Mouse (Mus musculus) 416B (cell line): ENCODE measurements around the gene Brdt.

Source experiments
- DNase-seq: peaks from one replicate; pipeline ENCODE4 v3.0.0; 2011; ENCODE audit warnings: low read depth

Brdt gene

DNA sequence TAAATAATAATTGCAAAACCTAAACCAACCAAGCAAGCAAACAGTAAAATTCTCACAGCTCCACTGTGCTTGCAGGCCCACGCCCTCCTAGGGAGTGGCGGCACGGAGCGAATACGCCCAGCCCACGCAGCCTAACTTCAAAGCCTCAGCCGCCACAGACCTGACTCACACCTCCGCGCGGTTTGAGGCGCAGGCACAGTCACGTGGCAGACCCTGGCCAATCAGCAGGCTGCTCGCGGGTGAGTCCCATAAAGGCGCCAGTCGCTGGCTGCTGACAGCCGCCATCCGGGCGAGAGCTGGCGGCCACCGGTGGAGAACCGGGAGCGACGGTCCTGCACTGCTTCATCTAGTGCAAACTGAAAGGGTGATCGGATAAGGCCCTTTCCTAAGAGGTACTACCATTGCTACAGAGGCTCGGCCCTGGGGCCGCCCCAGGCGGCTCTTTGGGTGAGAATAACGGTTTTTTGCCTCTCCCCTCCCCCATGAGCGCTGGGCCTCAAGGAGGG lies at the start of gene Brdt:
TSS of gene Brdt (plus strand) at position 244 of the 506 bp plus-strand sequence.
- DNase-seq: no peak

DNA sequence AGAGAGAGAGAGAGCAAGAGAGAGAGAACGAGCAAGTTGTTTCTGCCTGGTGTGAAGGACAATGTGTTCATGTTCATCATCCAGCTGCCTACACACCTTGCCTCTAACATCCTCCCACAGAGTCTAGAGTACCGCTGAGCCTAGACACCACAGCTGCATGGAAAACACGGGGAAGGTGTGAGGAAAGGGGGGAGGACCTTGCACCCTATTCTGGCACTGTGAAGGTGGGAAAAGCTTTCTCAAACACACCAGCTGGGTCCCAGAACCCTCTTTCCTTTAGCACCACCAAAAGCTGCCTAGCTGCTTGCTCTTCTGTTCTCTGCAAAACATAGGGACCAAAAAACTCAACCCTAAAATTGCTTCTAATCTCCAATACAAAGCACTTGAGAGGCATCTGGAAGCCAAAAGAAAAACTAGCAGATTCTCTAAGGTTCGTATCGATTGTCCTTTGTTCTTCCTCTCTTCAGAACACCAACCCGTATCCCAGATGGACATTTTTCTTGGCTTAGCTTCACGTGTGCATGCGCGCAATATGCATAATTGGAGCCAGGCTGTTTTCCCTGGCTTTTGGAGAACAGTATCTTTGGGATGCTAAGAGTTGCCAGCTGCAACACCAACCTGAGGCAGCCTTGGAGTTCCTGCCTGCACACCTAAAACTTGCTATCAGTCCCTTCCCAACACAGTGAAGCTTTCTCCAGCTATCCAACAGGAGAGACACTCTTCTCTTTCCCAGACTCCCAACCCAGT lies 48.2 kb upstream of the Brdt start:
- no peak for DNase-seq

DNA sequence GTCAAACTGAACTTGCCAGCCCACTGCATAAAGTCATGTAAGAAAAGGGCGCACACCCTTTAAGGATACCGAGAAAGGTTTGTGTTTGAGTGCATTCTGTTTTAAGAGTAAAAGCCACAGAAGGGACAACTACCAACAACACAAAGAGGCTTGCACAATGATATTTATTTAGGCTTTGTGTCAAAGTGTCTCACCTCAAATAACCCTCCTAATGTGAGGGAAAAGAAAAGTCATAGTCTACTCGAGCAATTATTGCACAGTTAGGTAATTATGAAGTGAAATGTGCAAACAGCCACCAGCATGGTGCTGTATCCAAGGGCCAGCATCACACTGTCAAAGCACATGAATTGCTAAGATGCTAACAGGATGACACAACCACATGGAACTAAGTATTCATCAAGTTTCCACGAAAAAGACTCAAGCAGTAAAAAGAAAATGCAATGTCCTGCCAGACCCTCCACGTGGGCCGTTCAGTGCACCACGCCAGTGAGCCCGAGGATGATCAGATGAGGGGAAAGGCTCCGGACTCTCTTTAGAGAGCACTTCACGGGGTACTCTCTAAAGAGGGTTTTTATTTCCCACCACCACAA lies 46.9 kb upstream of the Brdt start:
- DNase-seq: no peak

DNA sequence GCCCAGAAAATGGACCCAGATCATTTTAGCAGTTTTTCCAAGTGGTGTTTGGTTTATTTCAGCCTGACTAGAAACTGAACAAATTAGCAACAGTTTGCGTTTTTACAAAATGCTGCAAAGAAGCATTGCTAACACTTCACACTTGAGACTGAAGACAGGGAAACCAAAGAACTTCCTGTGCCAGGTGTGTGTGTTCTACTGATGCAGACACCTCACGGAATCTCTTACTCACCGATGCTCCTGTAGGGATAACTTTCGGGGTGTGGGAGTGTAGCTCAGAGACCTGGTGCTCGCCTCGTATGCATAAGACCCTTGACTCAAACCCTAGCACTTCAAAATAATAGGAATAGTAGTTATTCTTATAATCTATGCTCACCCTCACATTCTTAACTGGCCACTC lies 45.4 kb upstream of the Brdt start:
- DNase-seq: no peak

DNA sequence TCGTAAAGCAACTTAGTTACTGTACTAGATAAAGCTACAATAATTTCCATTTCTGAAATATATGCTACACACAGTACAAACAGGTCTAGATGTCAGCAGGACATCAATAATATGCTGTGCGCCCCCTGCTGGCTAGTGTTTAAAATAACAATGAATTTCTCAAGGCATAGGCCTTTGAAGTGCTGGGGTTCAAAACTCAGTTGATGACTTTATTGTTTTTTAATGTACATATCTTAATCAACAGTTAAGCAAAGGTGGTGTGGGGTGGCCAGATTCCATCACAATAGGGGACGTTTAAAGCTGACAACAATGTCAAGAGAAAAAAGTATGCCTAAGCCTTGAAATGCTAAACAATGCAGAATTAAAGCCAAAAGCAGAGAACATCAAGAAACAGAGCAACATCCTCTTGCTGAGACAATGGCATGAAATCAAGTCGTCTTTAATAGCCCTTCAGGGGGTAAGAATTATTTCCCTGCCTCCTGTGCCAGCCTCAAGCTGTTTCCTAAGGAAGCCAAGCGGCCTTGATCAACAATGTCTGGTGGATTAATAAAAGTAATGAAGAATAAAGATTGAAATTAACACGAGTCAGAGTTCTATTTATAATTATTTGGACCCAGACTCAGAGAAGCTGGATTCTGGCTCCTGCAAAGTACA lies 43.6 kb upstream of the Brdt start:
- DNase-seq: peak; percentile 79

DNA sequence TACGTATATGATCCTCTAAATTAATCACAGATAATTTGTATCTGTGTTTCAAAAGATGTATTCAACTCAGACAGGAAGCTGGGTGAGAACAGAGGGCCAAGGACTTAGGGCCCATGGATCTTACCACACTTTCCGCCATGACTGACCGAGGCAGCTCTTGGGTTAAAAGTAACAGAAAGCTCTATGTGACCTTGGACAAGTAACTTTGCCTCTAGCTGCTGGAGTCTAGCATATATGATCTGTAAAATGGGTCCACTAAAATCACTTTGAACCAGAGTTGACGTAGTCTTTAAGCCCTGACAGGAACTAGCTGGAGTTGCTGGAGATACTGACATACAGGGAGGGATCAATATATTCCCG lies 43.1 kb upstream of the Brdt start:
- peak; percentile 50 for DNase-seq

DNA sequence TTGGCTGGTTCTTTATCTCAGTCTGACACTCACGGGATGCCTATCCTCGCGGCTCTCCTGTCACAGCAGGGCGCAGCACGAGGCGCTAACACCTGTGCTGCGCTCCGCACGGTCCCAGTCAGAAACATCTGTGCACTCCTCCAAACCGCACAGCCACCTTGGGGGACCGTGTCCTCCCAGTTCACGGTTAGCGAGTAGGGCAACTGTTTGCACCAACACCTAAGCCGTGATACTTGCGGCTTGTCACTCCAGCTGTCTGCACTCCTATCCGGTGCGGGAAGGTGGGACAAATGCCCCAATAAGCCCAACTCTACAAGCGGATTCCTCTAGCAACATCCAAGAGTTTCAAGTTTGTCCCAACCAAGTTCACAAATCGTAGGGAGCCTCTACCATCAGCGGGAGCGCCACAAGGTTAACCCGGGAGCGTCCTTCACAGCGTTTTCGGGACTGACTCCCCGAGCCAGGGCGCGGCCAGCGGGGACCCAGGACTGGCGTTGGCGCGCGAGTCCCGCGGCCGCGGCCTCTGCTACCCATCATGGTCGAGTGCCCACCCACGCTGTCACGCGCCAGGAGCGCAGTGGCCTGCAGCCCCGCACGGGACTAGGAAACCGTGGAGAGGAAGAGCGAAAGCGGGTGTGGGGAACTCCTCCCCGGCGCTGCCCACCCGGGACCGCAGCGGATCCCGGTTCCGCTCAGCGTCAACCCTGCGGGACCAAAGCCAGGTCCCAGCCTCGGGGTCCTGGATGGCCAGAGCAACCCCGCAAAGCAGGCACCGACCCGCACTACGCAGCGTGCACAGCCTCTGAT lies 42.3 kb upstream of the Brdt start:
- DNase-seq: peak; percentile 21

DNA sequence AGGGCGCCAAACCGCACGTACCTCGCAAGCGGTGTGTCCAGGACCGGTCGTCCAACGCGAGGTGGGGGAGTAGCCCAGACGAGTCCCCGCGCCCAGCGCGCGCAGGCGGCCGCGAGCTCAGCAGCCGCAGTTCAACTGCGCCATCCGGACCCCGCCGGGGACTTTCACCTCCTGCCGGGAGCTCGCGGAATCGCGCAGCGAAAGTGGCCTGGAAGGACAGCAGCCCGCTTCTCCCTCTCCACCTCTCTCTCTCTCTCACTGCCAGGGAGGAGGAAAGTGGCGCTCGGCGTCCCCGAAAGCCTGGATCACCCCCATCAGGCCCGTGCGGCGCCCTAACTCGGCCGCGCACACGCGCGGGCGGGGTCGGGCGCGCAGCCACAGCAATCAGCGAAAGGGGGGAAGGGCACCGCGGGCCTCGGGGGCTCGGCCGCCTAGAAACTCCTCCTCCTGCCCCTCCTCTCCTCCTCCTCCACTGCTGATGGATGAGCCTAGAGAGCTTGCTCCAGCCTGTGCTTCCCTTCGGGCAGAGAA lies 41.7 kb upstream of the Brdt start, which contains the start of gene Tgfbr3:
TSS of gene Tgfbr3 (minus strand) at position 396 of the 531 bp plus-strand sequence.
- DNase-seq: peak; percentile 64

DNA sequence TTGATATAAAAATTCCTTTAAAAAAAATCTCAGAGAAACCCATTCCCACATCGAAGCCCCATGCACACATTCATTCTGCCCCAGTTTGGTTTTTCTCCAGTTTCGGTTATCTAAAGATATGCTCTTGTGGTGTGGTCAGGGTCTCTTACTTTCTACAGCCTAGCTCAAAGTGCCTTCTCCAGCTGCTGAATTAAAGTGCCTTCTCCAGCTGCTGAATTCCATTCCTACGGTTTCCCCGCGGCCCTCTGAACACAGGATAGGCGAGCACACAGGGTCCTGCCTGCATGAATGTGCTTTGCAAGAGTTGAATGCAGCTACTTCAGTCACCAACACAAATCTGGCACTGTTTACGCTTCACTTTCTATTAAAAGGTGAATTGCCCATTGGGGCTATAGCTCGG lies 41.0 kb upstream of the Brdt start:
- no peak for DNase-seq

DNA sequence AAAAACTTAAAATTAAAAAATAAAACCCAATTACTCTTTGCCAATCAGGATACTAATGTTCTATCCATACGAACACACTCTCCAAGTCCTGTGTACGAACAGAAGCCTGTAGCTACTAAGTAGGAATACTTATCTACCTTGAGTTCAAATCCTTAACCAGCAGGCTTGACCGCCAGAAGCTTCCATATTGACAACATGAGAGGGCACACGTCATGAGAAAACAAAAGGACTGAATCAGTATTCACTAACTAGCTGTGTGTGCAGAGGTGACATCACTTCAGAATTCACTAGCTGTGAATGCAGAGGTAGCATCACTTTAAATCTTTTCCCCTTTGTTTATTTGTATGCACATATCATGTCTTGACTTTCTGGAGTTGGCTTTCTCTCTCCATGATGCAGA lies 36.9 kb upstream of the Brdt start:
- no peak for DNase-seq

DNA sequence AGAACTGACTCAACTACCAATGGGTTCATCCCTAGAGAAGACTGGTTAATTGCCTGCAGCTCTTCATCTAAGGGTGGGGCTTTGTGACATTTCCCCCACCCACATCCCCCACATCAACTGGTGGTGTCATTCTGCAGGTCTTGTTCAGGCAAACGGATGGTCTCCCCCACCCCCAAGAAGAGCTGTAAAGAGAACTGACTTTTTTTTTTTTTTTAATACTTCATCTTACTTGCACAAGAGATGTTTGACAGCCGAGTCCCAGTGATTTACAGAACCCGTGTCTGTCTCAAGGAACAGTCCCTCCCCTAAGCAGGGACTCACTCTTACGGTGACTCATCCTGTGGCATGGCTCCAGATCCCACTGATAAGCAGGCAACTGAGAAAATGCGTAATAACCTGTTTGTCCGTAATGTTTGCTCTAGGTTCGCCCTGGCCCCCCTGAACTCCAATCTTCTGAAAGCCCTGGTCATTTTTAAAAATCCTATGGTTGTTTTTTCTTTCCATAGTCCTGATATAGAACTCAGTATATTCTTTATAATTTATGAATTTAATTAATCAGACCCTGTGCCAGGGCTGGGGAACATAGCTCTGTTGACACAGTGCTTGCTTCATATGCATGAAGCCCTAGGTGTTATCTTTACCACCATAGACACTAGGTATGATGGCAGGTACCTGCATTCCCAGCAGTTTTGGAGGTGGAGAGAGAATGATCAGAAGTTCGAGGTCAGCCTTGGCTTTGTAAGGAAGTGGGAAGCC lies 35.7 kb upstream of the Brdt start:
- peak; percentile 95 for DNase-seq

DNA sequence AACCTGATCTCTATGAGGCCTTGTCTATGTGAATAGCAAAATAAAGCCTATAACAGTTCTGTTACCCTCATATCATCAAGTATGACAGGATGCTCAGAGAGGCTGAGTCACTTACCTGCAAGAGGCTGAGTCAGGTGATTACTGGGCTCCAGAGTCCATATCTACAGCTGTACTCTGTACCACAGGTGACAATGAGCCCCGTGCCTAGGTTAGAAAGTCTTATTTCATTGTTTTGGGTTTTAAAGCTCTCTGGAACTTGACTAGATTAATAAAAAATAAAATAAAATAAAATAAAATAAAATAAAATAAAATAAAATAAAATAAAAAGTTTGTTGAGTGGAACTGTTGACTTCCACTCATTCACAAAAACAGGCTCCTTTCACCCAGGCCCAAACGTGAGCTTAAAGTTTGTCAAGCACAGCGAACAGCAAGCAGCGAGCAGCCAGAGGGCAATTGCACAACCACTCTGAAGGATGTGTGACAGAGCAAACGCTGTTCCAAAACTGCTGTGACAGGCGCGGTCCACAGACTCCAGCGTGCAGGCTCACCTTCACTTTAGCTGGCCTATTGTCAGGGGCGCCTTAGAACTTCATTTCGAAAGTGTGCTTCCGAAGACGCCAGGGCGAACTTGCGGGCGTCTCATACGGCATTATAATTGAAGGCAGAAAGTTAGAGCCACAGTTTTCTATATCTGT lies 35.0 kb upstream of the Brdt start:
- peak; percentile 28 for DNase-seq

DNA sequence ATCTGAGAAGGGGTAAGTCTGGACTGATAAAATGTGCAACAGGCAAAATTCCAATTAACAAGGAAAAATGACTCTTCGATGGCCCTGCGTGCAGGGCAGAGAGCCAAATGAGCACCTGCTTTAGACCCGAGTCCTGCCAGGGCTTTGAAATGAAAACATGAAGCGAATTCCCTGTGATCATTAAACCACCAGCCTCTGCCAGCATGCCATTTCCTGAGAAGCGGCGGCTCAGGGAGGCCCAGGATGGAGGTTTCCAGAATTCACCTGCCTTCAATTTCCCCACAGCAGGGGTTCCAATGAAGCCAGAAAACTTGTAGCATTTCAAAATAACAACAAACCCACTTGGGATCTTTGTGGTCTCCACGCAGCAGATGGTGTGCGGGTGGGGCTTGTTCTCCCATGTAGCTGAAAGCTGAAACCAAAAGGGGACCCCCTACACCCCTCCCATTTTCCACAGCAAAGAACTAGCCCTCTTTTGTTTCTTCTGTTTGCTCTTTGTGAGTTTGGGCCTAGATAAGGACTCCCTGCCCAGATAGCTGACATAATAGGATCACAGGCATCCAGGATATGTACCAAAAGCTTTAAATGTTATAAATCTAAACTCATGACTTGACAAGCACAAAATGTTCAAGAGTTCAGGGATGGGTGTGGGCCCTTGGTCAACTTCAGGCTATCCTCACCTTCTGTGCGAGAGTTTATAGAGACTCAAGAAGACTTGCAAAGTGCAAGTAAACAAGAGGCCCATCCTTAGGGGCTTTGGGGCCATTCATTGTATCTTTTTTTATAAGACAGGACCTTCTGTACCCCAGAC lies 34.2 kb upstream of the Brdt start:
- DNase-seq: no peak

DNA sequence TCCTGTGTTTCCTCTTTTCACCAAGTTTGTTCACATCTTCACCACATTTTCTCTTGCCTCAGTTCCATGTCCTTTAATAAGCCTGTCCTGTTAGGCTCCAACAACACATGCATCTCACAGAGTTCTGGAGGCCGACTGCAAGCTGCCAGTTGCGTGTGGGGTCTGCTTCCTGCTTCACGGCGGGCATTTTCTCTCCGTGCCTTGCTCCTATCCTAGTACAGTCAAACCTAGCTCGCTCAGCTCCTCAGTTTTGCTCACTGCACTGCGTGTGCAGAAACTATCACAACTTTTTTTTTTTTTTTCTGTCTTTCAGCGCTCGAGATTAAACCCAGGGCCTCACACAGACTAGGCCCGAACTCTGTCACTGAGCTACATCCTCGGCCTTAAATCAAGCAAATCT lies 32.1 kb upstream of the Brdt start:
- no peak for DNase-seq

DNA sequence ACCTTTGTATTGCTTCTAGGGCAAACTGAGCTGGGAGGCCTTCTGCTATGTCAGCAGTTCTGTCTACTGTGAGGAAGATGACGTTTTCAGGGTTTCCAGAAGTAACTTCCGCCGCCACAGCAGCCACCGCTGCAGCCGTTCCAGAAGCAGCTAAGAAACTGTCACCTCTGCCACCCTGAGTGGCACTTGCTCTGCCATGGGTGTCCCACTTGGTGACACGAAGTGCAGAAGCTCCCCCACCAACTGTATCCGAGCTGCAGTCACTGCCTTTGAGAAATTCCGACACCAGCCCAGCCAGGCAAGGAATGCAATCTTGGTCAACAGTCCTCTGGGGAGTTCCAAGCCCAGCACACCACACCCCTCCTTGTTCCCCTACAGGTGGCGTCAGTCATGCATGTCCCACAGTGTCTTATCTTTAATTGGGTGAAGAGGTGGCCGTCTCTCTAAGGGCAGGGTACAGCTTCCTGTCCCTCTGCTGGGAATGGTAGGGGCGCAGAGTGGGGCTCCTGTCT lies 27.6 kb upstream of the Brdt start:
- no peak for DNase-seq

DNA sequence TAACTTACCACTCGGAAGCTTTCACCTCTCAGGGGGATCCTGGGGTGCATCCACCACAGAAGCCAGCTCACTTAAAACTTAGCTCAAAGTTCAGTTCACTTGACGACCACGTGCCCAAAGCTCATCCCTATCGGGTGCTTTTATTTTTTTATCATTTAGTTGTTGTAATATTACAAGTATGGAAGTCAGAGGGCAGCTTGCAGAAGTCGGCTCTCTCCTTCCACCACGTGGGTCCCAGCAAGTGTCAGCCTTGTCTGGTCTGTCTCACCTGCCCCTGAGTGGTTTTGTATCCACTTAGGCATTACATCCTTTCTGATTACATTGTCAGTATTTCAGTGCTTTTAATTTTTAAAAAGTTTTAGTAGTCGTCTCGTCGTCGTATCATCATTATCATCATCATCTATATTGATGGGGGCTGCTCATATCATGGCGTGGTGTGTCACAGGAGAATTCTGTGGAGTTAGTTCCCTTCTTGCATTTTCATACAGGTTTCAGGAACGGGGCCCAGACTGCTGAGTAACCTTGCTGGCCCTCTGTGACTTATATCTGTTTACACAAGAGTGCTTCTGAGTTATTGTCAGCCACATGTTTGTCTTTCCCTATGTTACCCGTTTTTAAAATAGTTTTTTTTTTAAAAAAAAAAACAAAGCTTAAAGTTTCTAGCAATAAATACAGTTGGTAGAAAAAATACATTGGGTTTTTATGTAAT lies 26.7 kb upstream of the Brdt start:
- DNase-seq: no peak

DNA sequence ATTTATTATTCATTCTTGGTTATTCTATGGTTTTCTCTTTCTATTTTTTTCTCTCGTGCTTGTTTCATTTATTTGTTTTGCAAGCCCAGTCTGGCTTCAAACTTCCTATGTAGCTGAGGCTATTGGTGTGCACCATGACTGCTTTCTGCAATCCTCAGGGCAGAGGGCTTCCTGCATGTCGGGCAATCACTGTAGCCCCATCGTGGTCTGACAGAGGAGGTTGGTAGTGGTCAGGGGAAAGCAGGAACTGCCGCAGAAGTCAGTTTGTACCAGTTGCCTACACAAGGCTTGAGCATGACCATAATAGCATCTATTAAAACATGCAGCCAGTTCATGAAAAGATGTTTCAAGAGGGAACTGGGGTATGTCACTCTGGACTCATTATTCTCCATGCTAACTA lies 23.5 kb upstream of the Brdt start:
- DNase-seq: peak; percentile 16

DNA sequence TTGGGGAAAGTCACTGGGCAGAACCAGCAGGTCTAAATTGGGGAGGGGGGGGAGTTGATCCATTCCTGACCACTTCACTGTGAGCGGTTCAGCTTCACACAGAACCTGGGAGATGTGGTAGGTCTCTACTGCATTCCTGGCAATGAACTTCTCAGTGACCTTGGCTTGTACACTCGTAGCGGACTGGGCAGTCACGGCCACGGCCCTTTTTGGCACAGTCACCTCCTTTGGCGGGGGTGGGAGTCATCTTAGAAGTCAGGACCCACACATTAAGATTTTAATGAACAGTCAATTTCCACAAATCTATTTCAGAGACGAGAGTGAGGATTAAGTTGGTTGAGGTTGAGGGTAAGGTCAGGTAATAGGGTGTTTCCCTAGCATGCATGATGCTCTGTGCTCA lies 13.8 kb upstream of the Brdt start:
- DNase-seq: no peak

DNA sequence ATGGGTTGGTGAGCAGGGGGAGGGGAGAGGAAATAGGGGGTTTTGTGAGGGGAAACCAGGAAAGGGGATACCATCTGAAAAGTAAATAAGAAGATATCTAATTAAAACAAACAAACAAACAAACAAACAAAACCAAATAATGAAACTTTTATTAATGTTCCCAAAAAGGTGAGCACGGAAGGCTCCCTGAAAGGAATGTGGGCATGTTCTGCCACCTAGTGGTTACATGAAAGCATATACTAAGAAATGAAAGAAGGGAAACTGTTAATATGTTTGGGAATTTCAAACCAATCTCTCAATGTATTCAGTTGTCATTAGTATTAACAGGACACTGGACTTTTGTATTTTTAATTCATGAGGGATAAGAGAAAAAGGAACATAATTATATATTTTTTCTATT lies 10.3 kb upstream of the Brdt start:
- DNase-seq: peak; percentile 53
